Mouse (Mus musculus) embryonic fibroblast, embryonic 13.5 days (primary cell): ENCODE results near the gene Igbp1.

ENCODE experiments used
- CTCF ChIP-seq: IDR thresholded peaks from 2 replicates; pipeline ENCODE4 v1.5.1; 2011; ENCODE audit warnings: mild to moderate bottlenecking, control low read depth, low read length, moderate library complexity, borderline replicate concordance; ENCODE audit not compliant: insufficient read depth
- POLR2A ChIP-seq: IDR thresholded peaks from 2 replicates; pipeline ENCODE4 v1.6.1; 2011; ENCODE audit warnings: low read depth, mild to moderate bottlenecking, control low read depth, low read length, moderate library complexity

- TF ChIP-seq POLR2A (peak; percentile 42; the same call in 1 of the 2 replicates), CTCF (no peak)
Measured at GRCm38 (mm10) chrX:100494068-100494978, at the start of gene Igbp1.
